ENCODE assay signal across 8 mouse cellular contexts in the genomic region with DNA sequence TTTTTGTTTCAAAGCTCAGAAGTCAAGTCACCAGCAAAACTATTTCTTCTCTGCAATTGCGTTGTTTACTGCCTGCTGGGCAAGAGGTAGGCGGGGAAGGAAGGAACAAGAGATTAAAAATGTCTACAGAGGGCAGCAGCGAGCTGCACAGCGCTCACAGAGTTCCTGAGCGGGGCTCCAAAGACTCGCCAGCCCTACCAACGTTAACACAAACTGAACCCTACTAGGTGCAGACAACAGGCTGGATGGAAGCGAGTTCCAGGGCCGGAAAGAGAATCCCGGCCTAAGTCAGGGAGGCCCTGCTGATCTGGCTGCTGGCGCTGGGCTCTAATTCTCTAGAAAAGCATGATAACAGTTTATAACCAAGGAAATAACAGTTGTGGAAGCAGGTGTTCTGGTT. TPM values are rescaled to one million over a fixed set of nuclear protein-coding genes. Genes with fewer than 3 reads are reported as not detected.
DNase-seq lines count a peak whose midpoint lies in the region; ATAC-seq and TF ChIP-seq lines count a peak whose summit lies in the region.

No protein-coding gene starts in this region.

- DNase-seq in CD4-positive helper T cell, adult 2 months (ENCODE audit: low read depth, low spot score), result peak; percentile 82
- peak; percentile 87 for DNase-seq in brain, embryonic 14.5 days (ENCODE audit: low read depth)
- peak; percentile 61 for DNase-seq in fibroblast of lung, adult 2 months (ENCODE audit: low read depth)
- DNase-seq in kidney, postnatal 14 days, result peak; percentile 84
- DNase-seq in liver, embryonic 14.5 days (ENCODE audit: low read depth in 3 of 3, low spot score in 3 of 3), result peak in 2 of 3 experiments; percentile 38 to 51
- peak; percentile 49 for DNase-seq in neural tube, embryonic 10.5 days (ENCODE audit: extremely low spot score, low spot score)

- no peak overlapping the region for H3K4me3 ChIP-seq in heart, embryonic 16.5 days (ENCODE audit: low read length)
- H3K4me3 ChIP-seq in liver, embryonic 14.5 days (ENCODE audit: insufficient read depth in 1 of 2, low read depth in 2 of 2, low read length in 2 of 2), result peak overlapping the region in 1 of 2 experiments; percentile 15; a peak in 1 of 4 replicates
- no peak overlapping the region for H3K4me3 ChIP-seq in testis, adult 2 months (ENCODE audit: control insufficient read depth, low read depth, low read length)

- H3K4me2 ChIP-seq in heart, embryonic 16.5 days (ENCODE audit: low read depth, low read length), result peak overlapping the region; percentile 77
- H3K4me2 ChIP-seq in liver, embryonic 14.5 days (ENCODE audit: low read depth), result peak overlapping the region; percentile 69

- TF ChIP-seq POLR2A in brain, embryonic 14.5 days (IDR thresholded peaks at IDR 0.05; ENCODE audit: borderline replicate concordance, extremely low read depth, insufficient read depth, insufficient read length, poor library complexity, severe bottlenecking), result no peak
- no peak for TF ChIP-seq POLR2A in testis, adult 2 months (IDR thresholded peaks at IDR 0.05; ENCODE audit: control insufficient read depth, low read depth, low read length)

- no peaks in the 10 kb centered on the region for H3K36me3 ChIP-seq in heart, embryonic 16.5 days (ENCODE audit: control insufficient read depth, insufficient read depth)
- H3K36me3 ChIP-seq in liver, embryonic 14.5 days (replicated peaks; ENCODE audit: control insufficient read depth, insufficient read depth, low read depth), result no peaks in the 10 kb centered on the region
- H3K36me3 ChIP-seq in testis, adult 2 months (ENCODE audit: control insufficient read depth, insufficient read depth, low read length), result no peaks in the 10 kb centered on the region

- peaks cover 43% of the 10 kb centered on the region for H3K4me1 ChIP-seq in heart, embryonic 16.5 days (ENCODE audit: control insufficient read depth, insufficient read depth, low read length)
- peaks cover 2 to 39% of the 10 kb centered on the region in 2 experiments; a peak in 3 of 4 replicates for H3K4me1 ChIP-seq in liver, embryonic 14.5 days (replicated peaks; ENCODE audit: control insufficient read depth in 2 of 2, insufficient read depth in 2 of 2, low read length in 1 of 2)
- H3K4me1 ChIP-seq in testis, adult 2 months (ENCODE audit: control insufficient read depth, insufficient read depth, low read length), result peaks cover 20% of the 10 kb centered on the region

- H3K27me3 ChIP-seq in heart, embryonic 16.5 days (ENCODE audit: control insufficient read depth, insufficient read depth, low read length), result peaks cover 28% of the 10 kb centered on the region
- H3K27me3 ChIP-seq in liver, embryonic 14.5 days (ENCODE audit: control insufficient read depth, insufficient read depth, low read length), result peaks cover 34% of the 10 kb centered on the region
- H3K27me3 ChIP-seq in testis, adult 2 months (ENCODE audit: control insufficient read depth, insufficient read depth, low read length), result no peaks in the 10 kb centered on the region

- TF ChIP-seq EP300 in liver, embryonic 14.5 days (IDR thresholded peaks at IDR 0.05; ENCODE audit: low read depth), result no peak

- no peak overlapping the region for H3K9ac ChIP-seq in heart, embryonic 16.5 days (ENCODE audit: low read length)
- H3K9ac ChIP-seq in liver, embryonic 14.5 days (replicated peaks), result no peak overlapping the region

- peak; percentile 84 for TF ChIP-seq CTCF in brain, embryonic 14.5 days (IDR thresholded peaks at IDR 0.05; ENCODE audit: borderline replicate concordance, extremely low read depth, insufficient read depth, insufficient read length)
- TF ChIP-seq CTCF in liver, embryonic 14.5 days (IDR thresholded peaks at IDR 0.05; ENCODE audit: low read depth), result peak; percentile 73
- peak; percentile 52; the same call in 1 of the 2 replicates for TF ChIP-seq CTCF in testis, adult 2 months (IDR thresholded peaks at IDR 0.05; ENCODE audit: control insufficient read depth, insufficient read depth, insufficient replicate concordance, low read depth, low read length)

- H3K27ac ChIP-seq in heart, embryonic 16.5 days (ENCODE audit: low read length), result no peak overlapping the region
- no peak overlapping the region for H3K27ac ChIP-seq in liver, embryonic 14.5 days
- H3K27ac ChIP-seq in testis, adult 2 months (ENCODE audit: control insufficient read depth, insufficient read depth, low read depth, low read length), result no peak overlapping the region

- H3K9me3 ChIP-seq in heart, embryonic 16.5 days (replicated peaks; ENCODE audit: control insufficient read depth, low read length), result no peaks in the 10 kb centered on the region
- no peaks in the 10 kb centered on the region for H3K9me3 ChIP-seq in liver, embryonic 14.5 days (ENCODE audit: control insufficient read depth, low read length)

- under 1% methylated on average over 11 of the region's 11 CpGs for WGBS in heart, embryonic 16.5 days
- WGBS in liver, embryonic 14.5 days (ENCODE audit: insufficient replicate concordance), result 1% methylated on average over 11 of the region's 11 CpGs

- peak; percentile 37 for ATAC-seq in heart, embryonic 16.5 days (replicated peaks; ENCODE audit: extremely low read depth, insufficient read depth, low FRiP score)
- no peak for ATAC-seq in liver, embryonic 14.5 days (ENCODE audit: insufficient read depth)

RNA-seq across cellular contexts. Expression of a gene that starts 1.0 kb away (rescaled TPM):
- polyA plus RNA-seq in brain, embryonic 14.5 days (2012; rRNA removed), result 57.8 and 83.3 TPM in 2 replicates
- polyA plus RNA-seq in heart, embryonic 16.5 days (2015; fragmentation: Nextera tagmentation; extraction: Ambion mirVana), result 9.8 and 10.6 TPM in 2 replicates
- 3.3 and 3.5 TPM in 2 replicates for polyA plus RNA-seq in liver, embryonic 14.5 days (2012; rRNA removed)
- 0.85 and 1.3 TPM in 2 replicates for polyA plus RNA-seq in liver, embryonic 14.5 days (2014; fragmentation: Nextera tagmentation; extraction: Ambion mirVana)
- polyA plus RNA-seq in testis, adult 2 months (2012; rRNA removed), result 11.7 and 15.0 TPM in 2 replicates

RNA-seq across cellular contexts. Expression of a gene that starts 22.5 kb away (rescaled TPM):
- 24.3 and 26.3 TPM in 2 replicates for polyA plus RNA-seq in brain, embryonic 14.5 days (2012; rRNA removed)
- 1.7 and 3.1 TPM in 2 replicates for polyA plus RNA-seq in heart, embryonic 16.5 days (2015; fragmentation: Nextera tagmentation; extraction: Ambion mirVana)
- polyA plus RNA-seq in liver, embryonic 14.5 days (2012; rRNA removed), result 2.0 and 2.5 TPM in 2 replicates
- polyA plus RNA-seq in liver, embryonic 14.5 days (2014; fragmentation: Nextera tagmentation; extraction: Ambion mirVana), result 0.70 and 1.1 TPM in 2 replicates
- polyA plus RNA-seq in testis, adult 2 months (2012; rRNA removed), result 29.3 and 35.3 TPM in 2 replicates

RNA-seq across cellular contexts. Expression of a gene that starts 27.0 kb away (rescaled TPM):
- polyA plus RNA-seq in brain, embryonic 14.5 days (2012; rRNA removed), result 0.42 and 0.53 TPM in 2 replicates
- polyA plus RNA-seq in heart, embryonic 16.5 days (2015; fragmentation: Nextera tagmentation; extraction: Ambion mirVana), result 0.37 and 0.60 TPM in 2 replicates
- polyA plus RNA-seq in liver, embryonic 14.5 days (2012; rRNA removed), result not detected in 2 replicates
- polyA plus RNA-seq in liver, embryonic 14.5 days (2014; fragmentation: Nextera tagmentation; extraction: Ambion mirVana), result not detected in 2 replicates
- polyA plus RNA-seq in testis, adult 2 months (2012; rRNA removed), result 43.2 and 43.4 TPM in 2 replicates

Comparison
In these comparisons a context has a peak if more than half of its experiments do, and no peak if none do; other contexts are left out.
1. RNA of a gene that starts 27.0 kb away (polyA plus RNA-seq): 43.2 to 43.4 TPM in testis, adult 2 months; 0.42 to 0.53 TPM in brain, embryonic 14.5 days, 0.37 to 0.60 TPM in heart, embryonic 16.5 days and not detected in liver, embryonic 14.5 days; every median in the first group is over 10 times any median in the second.
2. Peak in every context shown above with its lines, with median percentiles within 50 percentile points of each other: DNase-seq and CTCF ChIP-seq.